Mouse (Mus musculus) lung, postnatal 0 days (tissue): Measurements from ENCODE around the gene 1700001L19Rik.

Experiments used
- CTCF ChIP-seq: IDR thresholded peaks from 2 replicates; pipeline ENCODE4 v1.5.1; 2016; ENCODE audit warnings: antibody characterized with exemption, mild to moderate bottlenecking
- EP300 ChIP-seq: IDR thresholded peaks from 2 replicates; pipeline ENCODE4 v1.6.1; 2016; ENCODE audit warnings: antibody characterized with exemption, mild to moderate bottlenecking, control low read depth

DNA sequence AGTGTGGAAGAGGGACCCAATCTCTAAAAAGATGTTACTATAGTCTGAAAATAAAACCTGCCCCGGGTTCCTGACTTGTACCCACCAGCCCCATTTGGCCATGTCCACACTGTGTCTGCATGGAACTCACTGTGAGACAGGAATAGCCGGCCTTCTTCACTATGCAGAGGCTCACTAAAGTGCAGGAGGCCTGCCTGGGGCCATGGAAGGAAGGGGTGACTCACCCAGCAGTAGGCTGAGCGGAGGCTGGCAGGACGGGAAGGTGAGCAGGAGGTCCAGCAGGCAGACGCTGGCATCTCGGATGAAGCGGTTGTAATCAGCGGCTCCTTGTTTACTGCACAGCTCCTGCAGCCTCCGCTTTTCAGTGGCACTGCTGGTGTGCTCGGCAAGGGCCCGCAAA is 28.7 kb upstream of the 1700001L19Rik start:
- TF ChIP-seq CTCF (no peak), EP300 (no peak)
